Comparison of ENCODE assay signal across 14 mouse cellular contexts in the genomic region with DNA sequence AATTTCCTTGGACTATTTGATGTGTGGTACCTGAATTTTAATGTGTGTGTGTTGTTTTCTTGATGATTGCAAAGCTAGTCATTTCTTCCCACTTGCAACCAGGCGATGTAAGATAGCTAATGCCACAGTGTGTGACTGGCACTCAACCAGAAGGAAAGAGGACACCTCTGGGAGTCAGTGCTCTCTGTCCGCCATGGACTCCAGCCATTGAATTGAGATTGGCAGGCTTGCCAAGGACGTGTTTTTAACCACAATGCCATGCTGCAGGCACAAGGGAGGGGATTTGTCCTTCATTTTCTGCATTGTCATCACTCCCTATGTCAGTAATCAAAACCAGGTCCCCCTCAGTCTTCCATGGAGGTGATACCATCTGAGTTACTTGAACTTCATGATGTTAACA.
DNase-seq lines count a peak whose midpoint lies in the region.
"Had no signal": no experiment of that assay in that cellular context is flagged by ENCODE, and none has a peak within 500 bp of the region (broad histone marks: within the 10 kb centered on the region; RNA-seq: fewer than 3 reads in every experiment).

No protein-coding gene starts in this region.

- peak; percentile 51 to 69 for DNase-seq in cerebellum, postnatal 10 days
- no peak for DNase-seq in cerebellum, adult 9-10 months
- DNase-seq in heart, adult 18-20 months: peak; percentile 22 to 37
- DNase-seq in heart, postnatal 10 days: no peak
- peak; percentile 27 for DNase-seq in MN1 (ENCODE audit: low spot score)
- peak; percentile 26 for DNase-seq in skeletal muscle tissue, adult 2 months (ENCODE audit: low read depth, low spot score)
- DNase-seq in lung, postnatal 14 days: no peak
- DNase-seq: cerebellum, adult 11-12 months; kidney, adult 11 months; kidney, postnatal 4 days; liver, embryonic 13.5 days; lung, adult 2 months; retina, postnatal 1 day; right cerebral cortex, postnatal 25 days had no signal

- intact Hi-C loops in heart, postnatal 10 days (cut with DNase I): no loop called here

Comparison
In these comparisons a context has a peak if more than half of its experiments do, and no peak if none do; other contexts are left out.
1. DNase-seq: peak in cerebellum, postnatal 10 days (2 of 2), heart, adult 18-20 months (2 of 2), MN1 (single experiment) and skeletal muscle tissue, adult 2 months (single experiment); none in cerebellum, adult 9-10 months (single experiment), heart, postnatal 10 days (0 of 2) and lung, postnatal 14 days (single experiment).